Mouse (Mus musculus) liver, adult 2 months (tissue): Measurements from ENCODE around the gene Tst.

Experiments used
- CTCF ChIP-seq: fragments of 200-500 bp; IDR thresholded peaks from 2 replicates; pipeline ENCODE4 v1.5.1; 2011; ENCODE audit warnings: low read depth, low read length, control low read depth
- POLR2A ChIP-seq: fragments of 200-500 bp; IDR thresholded peaks from 2 replicates; pipeline ENCODE4 v1.6.1; 2011; ENCODE audit warnings: low read length, control low read depth; ENCODE audit not compliant: insufficient read depth; ENCODE audit errors: extremely low read depth

DNA sequence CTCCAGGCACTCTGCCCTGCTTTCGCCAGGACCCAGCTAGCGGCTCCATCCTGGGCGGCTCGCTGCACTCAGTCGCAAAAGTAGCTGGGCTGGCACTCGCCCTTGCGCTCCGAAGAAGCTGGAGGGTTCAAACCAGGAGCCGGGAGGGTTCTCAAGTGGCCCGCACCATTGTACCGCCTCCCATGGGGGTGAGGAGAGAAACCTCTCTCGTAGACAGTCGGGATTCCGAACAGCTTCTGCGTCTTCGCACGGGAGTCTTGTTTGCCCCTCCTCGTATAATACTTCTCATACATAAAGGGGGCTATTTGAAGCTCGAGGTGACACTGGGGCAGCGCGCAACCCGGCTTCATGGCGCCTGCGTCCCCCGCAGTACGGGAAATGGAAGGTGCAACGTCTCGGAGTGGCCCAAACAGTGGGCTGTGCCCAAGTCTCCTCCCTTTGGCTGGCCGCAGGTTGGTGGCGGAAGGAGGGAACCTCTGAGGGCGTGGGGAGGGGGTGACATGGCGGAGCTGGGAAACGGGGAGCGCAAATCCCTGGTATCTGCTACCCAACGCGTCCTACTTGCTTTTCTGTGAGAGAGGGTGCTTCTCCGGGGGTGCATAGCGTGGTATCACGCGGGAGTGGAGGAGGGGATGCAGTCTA lies 707 bp upstream of the Tst start, which contains the start of gene Mpst:
- TF ChIP-seq CTCF, result no peak
- TF ChIP-seq POLR2A, result peak; percentile 94
